Mouse (Mus musculus) cerebellum, postnatal 25 days (tissue): ENCODE measurements around the gene Aoc2.

Source experiments
- DNase-seq, 2 experiments: peaks; one replicate each; pipeline ENCODE4 v3.0.0; 2021; ENCODE audit warnings: mixed read lengths in 2 of 2

Gene Aoc2

GRCm38 (mm10) chr11:101324763-101325162, at the start of gene Aoc2:
TSS of gene Aoc2 (plus strand) at chr11:101325063.
- DNase-seq = no peak

GRCm38 (mm10) chr11:101275309-101275708, 49.6 kb upstream of the Aoc2 start:
- no peak for DNase-seq

GRCm38 (mm10) chr11:101276319-101277070, 48.4 kb upstream of the Aoc2 start:
- no peak for DNase-seq

- no peak for DNase-seq
Observed at GRCm38 (mm10) chr11:101277381-101278222, 47.3 kb upstream of the Aoc2 start.

GRCm38 (mm10) chr11:101278223-101279192, 46.4 kb upstream of the Aoc2 start, which contains the start of the genes Cntd1 and Coa3:
TSS of gene Cntd1 (plus strand) at chr11:101279012.
TSS of gene Coa3 (minus strand) at chr11:101279114.
- peak; percentile 84 to 87 for DNase-seq

- peak in 1 of 2 experiments; percentile 36 for DNase-seq
Observed at GRCm38 (mm10) chr11:101279193-101279569, 45.7 kb upstream of the Aoc2 start.

- no peak for DNase-seq
Observed at GRCm38 (mm10) chr11:101280837-101281236, 44.0 kb upstream of the Aoc2 start.

GRCm38 (mm10) chr11:101282896-101283295, 42.0 kb upstream of the Aoc2 start:
- DNase-seq = no peak

GRCm38 (mm10) chr11:101283805-101284204, 41.1 kb upstream of the Aoc2 start:
- no peak for DNase-seq

GRCm38 (mm10) chr11:101287306-101287705, 37.6 kb upstream of the Aoc2 start:
- no peak for DNase-seq

- DNase-seq = no peak
Observed at GRCm38 (mm10) chr11:101291231-101291630, 33.6 kb upstream of the Aoc2 start.

- no peak for DNase-seq
Observed at GRCm38 (mm10) chr11:101295191-101295590, 29.7 kb upstream of the Aoc2 start.

GRCm38 (mm10) chr11:101300881-101301280, 24.0 kb upstream of the Aoc2 start:
- DNase-seq = no peak

GRCm38 (mm10) chr11:101301299-101302003, 23.4 kb upstream of the Aoc2 start:
- DNase-seq = no peak

- peak; percentile 97 to 100 for DNase-seq
Observed at GRCm38 (mm10) chr11:101302004-101302798, 22.7 kb upstream of the Aoc2 start, which contains the start of gene Becn1. TSS of gene Becn1 (minus strand) at chr11:101302286.

- DNase-seq = no peak
Observed at GRCm38 (mm10) chr11:101307744-101308143, 17.1 kb upstream of the Aoc2 start.

GRCm38 (mm10) chr11:101311083-101311482, 13.8 kb upstream of the Aoc2 start:
- DNase-seq = no peak

- no peak for DNase-seq
Observed at GRCm38 (mm10) chr11:101312150-101312549, 12.7 kb upstream of the Aoc2 start.

- DNase-seq = no peak
Observed at GRCm38 (mm10) chr11:101314567-101314966, 10.3 kb upstream of the Aoc2 start.

GRCm38 (mm10) chr11:101315082-101315650, 9.7 kb upstream of the Aoc2 start:
- DNase-seq = no peak
